Mouse (Mus musculus): ENCODE results near the gene Filip1l.

DNA sequence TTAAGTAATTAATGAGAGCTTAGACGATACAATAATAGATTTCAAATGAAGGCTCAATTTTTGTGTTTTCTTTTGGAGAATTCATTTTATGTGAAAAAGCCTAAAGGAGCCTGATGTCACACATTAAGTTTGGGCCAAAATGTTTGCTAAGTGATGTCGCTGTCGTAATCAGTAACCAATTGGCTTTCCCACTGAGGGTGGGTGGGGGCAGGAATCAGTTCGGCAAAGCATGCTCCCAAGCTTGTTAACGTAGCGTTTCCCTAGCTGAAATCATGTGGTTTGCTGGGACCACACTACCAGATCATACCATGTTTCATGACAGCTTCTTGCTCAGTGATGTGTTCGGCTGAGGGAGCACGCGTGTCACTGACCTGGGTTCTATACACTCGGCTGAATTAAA is 162.7 kb downstream of the Filip1l start:
- TF ChIP-seq CTCF (IDR thresholded peaks at IDR 0.05; ENCODE audit: insufficient read depth, low read length) (no peak), POLR2A (IDR thresholded peaks at IDR 0.05; ENCODE audit: borderline replicate concordance, extremely low read depth, low read depth, low read length) (no peak)

All from lung, adult 2 months (tissue).